Mouse (Mus musculus): ENCODE data around the gene Prrc2b.

GRCm38 (mm10) chr2:32235433-32235832 lies 84.6 kb downstream of the Prrc2b start:
- TF ChIP-seq CTCF (IDR thresholded peaks at IDR 0.05; ENCODE audit: extremely low read depth, insufficient read depth, insufficient read length, insufficient replicate concordance) (no peak), POLR2A (IDR thresholded peaks at IDR 0.05; ENCODE audit: low read depth, low read length) (no peak)

Data from spleen, adult 2 months (tissue).